In the genomic region with DNA sequence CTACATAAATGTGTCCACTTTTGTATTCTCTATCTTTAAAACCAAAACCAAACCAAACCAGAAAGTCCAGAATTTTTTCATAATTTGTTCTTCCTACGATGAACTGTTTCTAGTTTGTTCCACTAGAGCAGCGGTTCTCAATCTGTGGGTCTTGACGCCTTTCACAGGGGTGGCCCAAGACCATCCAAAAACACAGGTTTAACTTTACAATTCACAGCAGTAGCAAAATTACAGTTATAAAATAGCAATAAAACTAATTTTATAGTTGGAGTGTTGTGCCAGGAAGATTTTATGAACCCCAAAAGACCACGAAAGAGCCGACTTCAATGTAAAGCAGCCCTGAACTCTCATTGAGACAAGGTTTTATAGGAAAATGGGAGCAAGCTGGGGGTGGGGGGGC, we compare ENCODE assay signal across 37 mouse cellular contexts. TPM values are rescaled to one million over a fixed set of nuclear protein-coding genes. Genes with fewer than 3 reads are reported as not detected.
"Had no signal": no experiment of that assay in that cellular context is flagged by ENCODE, and none has a peak within 500 bp of the region (broad histone marks: within the 10 kb centered on the region; RNA-seq: fewer than 3 reads in every experiment).

No protein-coding gene starts in this region.

- ATAC-seq: liver, embryonic 12.5 days; liver, postnatal 0 days; lung, postnatal 0 days; midbrain, embryonic 13.5 days; midbrain, embryonic 15.5 days; midbrain, embryonic 16.5 days had no signal

- H3K9ac ChIP-seq: limb, embryonic 15.5 days; liver, embryonic 12.5 days; liver, embryonic 13.5 days; liver, embryonic 14.5 days; liver, embryonic 15.5 days; liver, postnatal 0 days; lung, embryonic 14.5 days; lung, embryonic 15.5 days; midbrain, embryonic 12.5 days; midbrain, embryonic 13.5 days; midbrain, embryonic 15.5 days; neural tube, embryonic 12.5 days had no signal

- H3K4me3 ChIP-seq: left cerebral cortex, adult 2 months; limb, embryonic 15.5 days; liver, embryonic 12.5 days; liver, embryonic 13.5 days; liver, embryonic 15.5 days; lung, embryonic 15.5 days; megakaryocyte, embryonic 14.5 days; midbrain, embryonic 10.5 days; midbrain, embryonic 12.5 days; midbrain, embryonic 13.5 days; midbrain, embryonic 15.5 days; myocyte; neural tube, embryonic 12.5 days had no signal

- H3K27me3 ChIP-seq: liver, embryonic 12.5 days; liver, embryonic 13.5 days; liver, embryonic 15.5 days; lung, embryonic 15.5 days; megakaryocyte, embryonic 14.5 days; midbrain, embryonic 12.5 days; midbrain, embryonic 13.5 days; midbrain, embryonic 15.5 days; neural tube, embryonic 12.5 days had no signal

- H3K4me1 ChIP-seq: limb, embryonic 15.5 days; liver, embryonic 12.5 days; liver, embryonic 13.5 days; liver, embryonic 15.5 days; lung, embryonic 15.5 days; midbrain, embryonic 10.5 days; midbrain, embryonic 12.5 days; midbrain, embryonic 13.5 days; midbrain, embryonic 15.5 days had no signal

- DNase-seq: left cerebral cortex, postnatal 4 days; liver; liver, embryonic 13.5 days; liver, postnatal 0 days; lung, adult 18-20 months; lung, adult 2 months; lung, embryonic 14.5 days; lung, postnatal 10 days; lung, postnatal 14 days; lung, postnatal 36 days; lung, postnatal 4 days; midbrain, embryonic 14.5 days had no signal

- H3K27ac ChIP-seq: left cerebral cortex, adult 2 months; limb, embryonic 15.5 days; liver, embryonic 12.5 days; liver, embryonic 13.5 days; liver, embryonic 14.5 days; liver, embryonic 15.5 days; lung, embryonic 15.5 days; macrophage; midbrain, embryonic 10.5 days; midbrain, embryonic 12.5 days; midbrain, embryonic 13.5 days; midbrain, embryonic 15.5 days; neural tube, embryonic 12.5 days had no signal

- H3K9me3 ChIP-seq: liver, embryonic 15.5 days; lung, embryonic 15.5 days; midbrain, embryonic 12.5 days; midbrain, embryonic 15.5 days had no signal

- H3K4me2 ChIP-seq: limb, embryonic 15.5 days; liver, embryonic 11.5 days; liver, embryonic 12.5 days; liver, embryonic 13.5 days; liver, embryonic 15.5 days; lung, embryonic 14.5 days; lung, embryonic 15.5 days; midbrain, embryonic 11.5 days; midbrain, embryonic 12.5 days; midbrain, embryonic 13.5 days; midbrain, embryonic 15.5 days; neural tube, embryonic 12.5 days had no signal

RNA-seq across cellular contexts. Expression of a gene that starts 16.5 kb away (rescaled TPM):
- total RNA-seq: left cerebral cortex, adult 18-20 months; left cerebral cortex, adult 2 months; left cerebral cortex, postnatal 25 days; megakaryocyte progenitor cell, adult 5-6 weeks; megakaryocyte, adult 5-6 weeks; megakaryocyte-erythroid progenitor cell, adult 5-6 weeks; midbrain, postnatal 0 days; monocyte, adult 5-6 weeks had no signal
- polyA plus RNA-seq: liver, embryonic 11.5 days; liver, embryonic 14.5 days; macrophage; midbrain, embryonic 10.5 days; midbrain, embryonic 12.5 days; midbrain, embryonic 14.5 days; midbrain, embryonic 15.5 days; midbrain, embryonic 16.5 days; midbrain, postnatal 0 days had no signal
